Mouse (Mus musculus): ENCODE data around the gene Ehf. TPM values are rescaled to one million over a fixed set of nuclear protein-coding genes. Genes with fewer than 3 reads are reported as not detected.

Ehf gene
- total RNA-seq (2022), result not detected

DNA sequence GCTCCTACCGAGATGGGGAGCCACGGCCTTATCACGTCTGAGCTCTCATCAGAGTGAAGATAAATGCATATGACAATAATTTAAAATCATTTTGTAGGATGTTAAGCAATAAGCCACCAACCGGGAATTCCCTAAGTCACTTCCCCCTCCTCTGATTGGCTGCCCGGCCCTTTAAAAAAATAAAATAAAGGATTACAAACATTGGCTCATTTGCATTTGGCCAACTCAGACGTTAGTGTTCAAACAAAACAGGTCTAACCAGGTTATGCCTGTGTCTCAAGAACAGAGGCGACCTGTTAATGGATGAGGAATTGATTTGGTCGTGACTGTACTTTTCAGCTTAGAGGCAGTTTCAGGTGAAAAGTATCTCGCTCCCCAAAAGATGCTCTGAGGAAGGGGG lies at the start of gene Ehf:
Gene Ehf (minus strand): TSS at position 147 of the 400 bp plus-strand sequence.
- DNase-seq (ENCODE audit: low spot score in 2 of 2), result no peak

DNA sequence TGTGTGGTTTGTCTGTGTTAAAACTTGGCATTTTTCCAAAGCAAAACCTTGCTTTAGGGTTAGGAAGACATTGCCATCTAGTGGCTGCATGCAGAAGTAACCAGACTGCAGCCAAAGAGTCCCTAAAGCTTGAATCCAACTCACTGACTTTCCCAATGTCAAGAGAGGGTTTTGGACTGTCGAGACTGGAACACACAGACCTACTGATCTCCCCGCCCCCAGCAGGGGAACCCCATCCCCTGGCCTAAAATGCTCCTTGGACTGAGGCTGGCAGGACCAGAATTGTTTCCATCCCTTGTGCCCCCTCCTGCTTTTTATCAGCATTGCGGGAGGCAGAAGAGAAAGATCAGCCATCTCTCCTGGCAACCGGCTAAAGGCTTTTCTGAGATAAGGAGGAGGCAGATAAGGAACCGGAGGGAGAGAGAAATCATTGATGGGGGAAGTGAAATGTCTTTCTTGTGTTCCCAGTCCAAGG lies 44.4 kb upstream of the Ehf start:
- DNase-seq (ENCODE audit: low spot score in 2 of 2), result peak; percentile 15 to 18

DNA sequence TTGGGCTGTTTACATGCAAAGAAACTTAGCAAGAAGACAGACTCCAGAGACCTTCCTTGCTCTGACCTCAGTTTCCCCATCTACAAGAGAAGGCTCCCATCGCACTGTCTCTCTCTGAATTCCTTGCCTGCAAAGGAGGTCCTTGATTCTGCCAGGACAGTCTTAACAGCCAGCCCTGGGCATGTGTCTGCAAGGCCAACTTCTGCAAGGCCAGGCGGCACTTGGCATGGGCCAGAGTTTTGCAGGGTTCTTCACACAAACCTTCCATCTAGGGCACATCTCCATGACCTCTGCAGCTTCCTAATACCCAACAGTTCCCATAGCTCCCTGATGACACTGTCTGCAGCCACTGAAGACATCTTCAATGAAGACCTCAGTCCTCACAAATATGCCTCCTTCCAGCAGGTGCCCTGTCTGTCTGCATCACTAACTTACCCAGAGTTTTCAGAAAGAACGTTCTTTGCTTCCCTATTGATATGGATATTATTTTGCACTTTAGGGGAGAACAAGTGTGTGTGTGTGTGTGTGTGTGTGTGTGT lies 43.7 kb upstream of the Ehf start:
- DNase-seq (ENCODE audit: low spot score in 2 of 2), result no peak

DNA sequence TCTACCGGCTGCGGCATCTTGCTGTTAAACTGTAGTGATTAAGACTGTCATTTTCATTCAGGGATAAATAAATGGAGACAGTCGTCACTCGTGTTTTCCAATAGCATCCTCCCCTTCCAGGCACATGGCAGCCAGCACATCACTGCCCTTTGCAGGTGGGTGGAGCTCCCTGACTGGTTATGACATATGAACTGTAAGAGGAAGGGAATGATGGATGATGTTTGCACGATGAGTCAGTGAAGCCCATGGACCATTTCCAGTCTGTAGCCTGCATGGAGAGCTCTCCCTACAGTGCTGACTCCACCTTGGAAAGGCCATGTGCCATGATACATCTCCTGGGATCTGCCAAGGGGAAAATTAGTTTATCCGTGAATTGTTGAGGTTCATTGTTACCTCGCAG lies 40.5 kb upstream of the Ehf start:
- DNase-seq (ENCODE audit: low spot score in 2 of 2), result no peak

DNA sequence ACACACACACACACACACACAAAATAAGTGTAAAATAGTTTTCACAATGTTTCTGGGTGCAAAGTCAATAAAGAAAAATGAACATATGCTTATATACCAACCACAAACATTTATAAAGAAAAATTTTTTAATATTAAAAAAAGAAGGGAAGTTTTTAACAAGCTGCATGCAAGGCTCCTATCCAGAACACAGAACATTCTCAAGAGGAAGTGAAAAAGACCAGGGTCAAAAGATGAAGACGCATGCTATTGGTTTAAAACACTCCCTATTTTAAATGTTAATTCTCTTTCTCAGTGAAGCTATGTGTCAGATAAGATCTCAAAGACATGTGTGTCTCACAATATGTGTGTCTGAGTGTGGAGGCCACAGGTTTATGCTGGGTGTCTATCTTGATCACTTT lies 39.0 kb upstream of the Ehf start:
- no peak for DNase-seq (ENCODE audit: low spot score in 2 of 2)

DNA sequence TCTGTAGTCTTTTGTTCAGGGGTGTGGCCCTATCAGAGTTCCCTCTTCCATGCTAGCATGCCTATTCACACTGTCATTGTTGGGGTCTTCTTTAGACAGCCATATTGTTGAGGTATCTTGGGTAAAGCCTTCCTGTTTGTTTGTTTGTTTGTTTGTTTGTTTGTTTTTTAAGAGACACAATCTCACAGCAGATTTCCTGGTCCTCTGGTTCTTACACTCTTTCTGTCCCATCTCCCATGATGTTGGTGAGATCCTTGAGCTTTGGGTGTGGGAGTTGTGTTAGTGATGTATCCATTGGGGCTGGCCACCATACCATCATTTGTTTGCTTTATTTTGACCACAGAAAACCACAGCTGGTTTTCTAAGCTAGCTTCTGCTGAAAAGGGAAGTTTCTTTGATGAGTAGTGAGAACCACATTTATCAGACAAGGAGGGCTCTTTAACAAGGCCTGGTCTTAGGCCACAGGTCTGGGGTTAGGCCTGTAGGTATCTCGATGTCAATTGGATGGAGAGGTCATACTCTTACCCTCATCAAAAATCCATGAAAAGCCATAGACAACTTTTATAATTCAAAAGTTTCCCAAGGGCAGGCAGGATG lies 38.4 kb upstream of the Ehf start:
- no peak for DNase-seq (ENCODE audit: low spot score in 2 of 2)

DNA sequence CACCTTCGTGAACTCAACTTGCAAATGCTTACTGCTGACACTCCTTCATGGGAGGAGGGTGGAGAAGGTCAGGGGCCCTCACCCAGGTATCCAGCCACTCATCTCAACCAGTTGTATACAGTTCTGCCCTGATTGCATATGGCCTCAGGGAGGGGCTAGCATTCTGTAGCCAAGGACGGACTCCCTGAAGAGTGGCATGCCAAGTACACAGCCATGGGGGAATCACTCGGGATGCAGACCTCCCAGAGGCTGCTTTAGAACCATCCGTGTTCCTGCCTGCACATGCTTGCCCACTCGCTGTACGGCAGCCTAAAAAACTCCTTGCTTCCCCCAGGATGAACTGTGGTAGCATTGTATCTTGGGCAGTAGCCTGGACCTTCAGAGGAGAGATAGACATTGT lies 35.6 kb upstream of the Ehf start:
- no peak for DNase-seq (ENCODE audit: low spot score in 2 of 2)

DNA sequence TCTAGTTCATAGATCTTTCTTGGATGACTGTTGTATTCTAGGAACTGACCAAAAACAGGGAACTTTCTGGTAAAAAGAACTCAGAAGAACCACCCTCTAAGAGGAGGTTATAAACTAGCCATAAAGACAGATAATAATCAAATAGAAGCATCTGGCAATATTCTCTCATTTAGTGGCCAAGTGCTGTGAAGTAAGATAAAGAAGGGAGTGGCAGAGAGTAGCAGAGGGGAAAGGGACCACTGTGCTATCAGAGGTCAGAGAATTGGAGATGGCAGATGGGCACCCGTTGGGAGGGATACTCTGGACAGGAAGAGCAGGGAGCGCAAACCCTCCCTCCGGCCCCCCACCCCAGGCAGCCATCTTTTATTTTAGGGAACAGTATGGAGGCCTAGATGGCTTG lies 34.3 kb upstream of the Ehf start:
- DNase-seq (ENCODE audit: low spot score in 2 of 2), result no peak

DNA sequence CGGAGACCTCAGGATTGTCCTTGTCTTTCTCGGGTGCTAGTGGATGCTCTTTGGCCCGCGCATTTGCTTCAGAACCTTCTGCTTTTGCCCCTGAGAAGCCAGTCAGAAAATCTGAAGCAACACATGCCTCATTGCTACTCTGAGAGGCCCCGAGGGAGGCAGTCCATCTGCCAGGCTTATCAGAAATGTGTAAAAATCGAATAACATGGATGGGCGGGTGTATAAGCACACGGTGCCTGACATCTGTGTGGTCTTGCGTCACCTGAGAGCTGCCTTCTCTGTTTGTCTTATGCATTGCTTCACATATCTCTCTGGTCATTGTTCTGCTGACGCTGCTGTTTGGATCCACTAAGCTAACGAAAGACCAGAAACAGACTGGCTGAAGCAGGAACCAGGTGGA lies 33.5 kb upstream of the Ehf start:
- no peak for DNase-seq (ENCODE audit: low spot score in 2 of 2)

DNA sequence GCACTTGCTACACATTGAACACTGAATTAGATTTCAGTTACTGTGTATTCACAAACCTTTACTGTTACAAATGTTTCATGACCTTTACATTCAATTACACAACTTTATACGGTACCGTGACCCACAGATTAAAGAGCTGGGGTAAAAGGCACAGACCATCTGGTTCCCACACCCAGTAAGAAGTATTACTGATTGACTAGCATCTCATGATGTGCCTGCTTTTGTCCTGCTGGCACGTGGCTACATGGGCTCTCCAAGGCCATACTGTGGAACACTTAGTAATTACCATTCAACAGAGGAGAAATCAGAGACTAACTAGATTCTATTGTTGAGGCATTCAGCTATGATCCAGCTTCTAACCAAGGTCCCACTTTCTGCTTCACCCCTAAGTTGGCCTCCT lies 32.9 kb upstream of the Ehf start:
- DNase-seq (ENCODE audit: low spot score in 2 of 2), result no peak

DNA sequence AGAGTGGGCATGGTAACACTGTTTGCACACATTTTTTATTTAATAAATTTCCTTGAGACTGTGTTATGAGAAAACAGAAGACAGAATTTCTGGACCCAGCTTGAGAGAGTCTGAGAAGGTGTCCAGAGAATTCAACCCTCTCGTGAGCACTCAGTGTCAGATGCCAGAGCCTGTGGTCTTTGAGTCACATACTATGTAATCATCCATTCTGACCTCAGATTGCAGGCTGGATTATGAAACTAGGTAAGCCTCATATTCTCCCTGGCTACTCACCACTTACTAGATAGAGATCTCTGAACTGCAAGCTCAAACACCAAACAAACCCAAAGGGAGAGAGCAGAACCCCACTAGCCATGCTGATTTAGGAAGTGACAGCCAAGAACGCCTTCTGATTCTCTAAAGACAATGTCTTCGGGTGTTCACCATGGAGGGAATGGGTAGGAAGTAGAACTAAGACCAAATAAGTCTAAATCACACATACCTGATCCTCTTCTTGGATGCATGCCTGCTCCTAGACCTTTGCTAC lies 28.7 kb upstream of the Ehf start:
- DNase-seq (ENCODE audit: low spot score in 2 of 2), result no peak

DNA sequence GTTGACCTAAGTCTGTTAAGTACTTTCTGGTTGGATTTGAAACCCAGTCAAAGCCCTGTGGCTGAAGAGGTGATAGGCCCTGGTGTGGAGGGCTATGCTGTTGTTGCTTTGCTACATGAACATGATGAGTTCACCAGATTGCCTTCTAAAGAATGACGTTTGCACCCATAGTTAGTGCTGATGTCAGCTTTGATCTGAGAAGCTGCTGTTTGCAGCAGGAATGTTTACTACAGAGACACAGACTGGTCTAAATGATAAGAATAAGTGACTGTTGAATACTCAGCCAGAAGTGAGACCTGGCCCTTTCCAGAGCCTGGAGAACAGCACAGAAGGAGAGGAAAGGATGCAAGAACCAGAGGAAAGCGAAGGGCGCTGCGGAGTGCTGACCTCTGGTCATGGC lies 25.7 kb upstream of the Ehf start:
- DNase-seq (ENCODE audit: low spot score in 2 of 2), result no peak

DNA sequence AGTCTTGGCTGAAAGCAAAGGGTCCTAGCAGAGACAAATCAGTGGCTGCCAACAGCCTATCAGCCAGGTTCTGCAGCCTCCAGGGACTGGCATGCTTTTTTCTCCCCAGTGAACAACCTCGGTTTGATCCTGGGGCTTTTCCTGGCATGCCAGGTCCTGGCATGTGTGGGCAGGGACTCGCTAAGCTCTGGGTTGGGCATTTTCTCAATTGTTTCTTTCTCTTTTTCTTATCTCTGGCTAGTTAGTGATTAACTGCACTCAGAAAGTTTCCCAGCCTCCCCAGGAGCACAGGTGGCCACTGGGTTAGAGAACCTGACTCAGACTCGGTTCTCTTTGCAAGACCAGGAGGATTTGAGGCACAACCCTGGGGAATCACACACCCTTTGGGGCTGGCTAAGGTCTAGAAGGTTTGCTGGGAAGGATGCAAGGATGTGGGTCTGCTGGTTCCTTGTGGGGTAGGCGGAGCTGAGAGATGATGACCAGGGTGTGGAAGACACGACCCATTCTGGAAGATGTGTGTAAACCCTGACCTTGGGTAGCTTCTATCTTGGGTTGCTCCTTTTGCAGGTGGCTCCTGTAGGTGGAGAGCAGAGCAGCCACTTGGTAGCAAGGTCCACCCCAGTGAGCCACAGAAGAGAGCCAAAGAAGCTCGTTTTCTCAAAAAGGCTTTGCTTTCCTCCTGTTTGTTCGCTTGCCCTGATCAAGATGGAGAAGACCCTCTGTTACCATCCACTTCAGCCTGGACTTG lies 22.4 kb upstream of the Ehf start:
- DNase-seq (ENCODE audit: low spot score in 2 of 2), result no peak

DNA sequence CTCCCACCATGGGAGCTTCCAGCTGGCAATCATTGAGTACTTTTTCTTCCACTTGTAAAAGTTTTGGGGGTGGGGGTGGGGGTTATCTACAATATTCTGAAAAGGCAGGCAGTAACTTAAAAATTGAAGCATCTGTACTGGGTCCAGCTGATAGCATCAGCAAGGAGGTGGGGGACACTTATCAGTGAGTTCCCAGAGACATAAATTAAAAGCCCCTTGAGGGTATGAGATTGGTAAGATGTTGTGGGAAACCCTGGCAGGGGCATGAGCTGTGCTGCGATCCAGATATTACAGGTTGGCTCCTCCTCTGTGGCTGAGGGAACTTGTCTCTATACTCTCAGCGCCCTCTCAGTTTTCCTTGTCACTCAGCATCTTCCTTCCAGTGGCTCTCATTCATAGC lies 21.2 kb upstream of the Ehf start:
- no peak for DNase-seq (ENCODE audit: low spot score in 2 of 2)

DNA sequence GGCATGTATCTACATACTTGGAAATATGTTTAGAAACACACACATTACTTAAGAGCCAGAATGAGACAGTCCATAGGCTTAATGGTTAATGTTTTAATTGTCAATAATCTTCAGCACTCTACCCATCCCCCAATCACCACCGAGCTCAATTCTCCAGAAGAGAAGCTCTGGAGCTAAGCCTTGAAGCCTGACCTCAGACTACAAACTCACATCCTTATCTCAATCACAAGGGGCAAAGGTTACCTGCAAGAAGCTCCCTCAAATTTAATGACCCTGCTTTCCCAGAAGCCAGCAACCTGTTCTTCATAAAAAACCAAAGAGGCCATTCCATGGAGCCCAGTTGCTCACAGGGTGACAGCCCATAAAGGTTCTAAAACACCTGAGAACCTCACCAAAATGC lies 19.1 kb upstream of the Ehf start:
- DNase-seq (ENCODE audit: low spot score in 2 of 2), result no peak

DNA sequence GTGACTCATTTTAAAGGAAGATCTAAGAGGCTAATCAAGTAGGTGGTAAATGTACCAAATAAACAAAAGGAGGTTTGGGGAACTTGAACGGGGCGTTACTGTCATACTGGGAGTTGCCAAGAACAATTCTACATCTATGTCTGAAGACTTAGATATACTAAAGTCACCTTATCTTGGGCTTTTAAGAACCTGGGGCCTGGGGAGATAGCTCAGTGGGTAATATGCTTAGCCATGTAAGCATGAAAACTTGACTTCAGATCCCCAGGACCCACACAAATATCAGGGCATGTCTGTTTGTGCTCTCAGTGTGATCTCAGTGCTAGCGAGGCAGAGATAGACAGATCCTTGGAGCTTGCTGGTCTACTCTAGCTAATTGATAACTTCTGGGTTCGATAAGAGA lies 18.6 kb upstream of the Ehf start:
- no peak for DNase-seq (ENCODE audit: low spot score in 2 of 2)

DNA sequence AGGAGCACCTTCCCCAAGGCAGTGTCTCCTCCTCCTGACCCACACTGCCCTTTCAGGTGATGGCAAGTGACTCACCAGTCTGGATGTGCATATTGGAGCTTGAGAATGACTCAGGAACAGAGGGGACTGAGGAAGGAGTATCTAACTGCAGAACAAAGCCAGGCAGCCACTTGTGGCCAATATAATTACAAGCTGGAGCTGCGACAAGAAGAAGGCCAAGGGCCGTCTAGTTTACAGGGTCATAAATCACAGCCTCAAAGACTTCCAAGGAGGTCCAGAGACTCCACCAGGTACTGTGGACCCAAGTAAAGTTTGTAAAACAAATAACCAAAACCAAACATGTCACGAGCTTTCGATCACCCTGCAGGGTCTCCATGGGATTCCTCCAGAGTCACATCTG lies 10.9 kb upstream of the Ehf start:
- no peak for DNase-seq (ENCODE audit: low spot score in 2 of 2)

DNA sequence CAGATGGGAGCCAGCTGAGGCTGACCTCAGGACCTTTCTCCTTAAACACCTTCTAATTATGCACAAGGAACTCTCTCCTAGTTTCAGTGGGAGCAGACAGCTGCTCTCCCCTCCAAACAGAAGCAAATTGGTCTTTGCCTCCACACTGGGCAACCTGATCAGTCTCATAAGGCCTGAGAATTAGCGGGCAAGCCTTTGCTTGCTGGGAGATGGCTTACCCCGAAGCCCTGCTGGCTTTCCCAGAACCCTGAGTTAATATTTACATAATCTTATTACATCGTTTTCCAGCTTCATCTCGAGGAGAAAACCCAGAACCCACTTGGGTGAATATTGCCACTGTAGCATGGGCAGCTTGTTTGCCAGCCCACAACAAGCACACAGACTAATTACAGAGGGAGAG lies 9.6 kb upstream of the Ehf start:
- no peak for DNase-seq (ENCODE audit: low spot score in 2 of 2)

DNA sequence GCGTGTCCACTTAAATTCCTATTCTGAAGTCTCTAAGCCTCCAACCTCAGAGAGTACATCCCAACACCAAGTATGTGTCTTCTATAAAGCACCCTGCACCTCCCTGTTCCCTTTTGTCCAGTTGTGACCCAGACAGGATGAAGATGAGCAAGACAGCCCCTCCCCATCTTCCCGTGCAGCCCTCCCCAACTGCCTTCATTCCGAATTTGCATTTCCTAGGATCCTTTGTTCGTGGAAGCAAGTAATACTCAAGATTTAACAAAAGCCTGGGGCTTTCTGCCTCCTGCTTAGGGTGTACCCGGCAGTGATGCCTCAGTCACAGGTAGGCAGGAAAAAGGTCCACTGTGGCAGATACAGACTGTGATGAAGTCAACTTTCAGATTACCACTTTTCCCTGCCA lies 7.6 kb upstream of the Ehf start:
- no peak for DNase-seq (ENCODE audit: low spot score in 2 of 2)

DNA sequence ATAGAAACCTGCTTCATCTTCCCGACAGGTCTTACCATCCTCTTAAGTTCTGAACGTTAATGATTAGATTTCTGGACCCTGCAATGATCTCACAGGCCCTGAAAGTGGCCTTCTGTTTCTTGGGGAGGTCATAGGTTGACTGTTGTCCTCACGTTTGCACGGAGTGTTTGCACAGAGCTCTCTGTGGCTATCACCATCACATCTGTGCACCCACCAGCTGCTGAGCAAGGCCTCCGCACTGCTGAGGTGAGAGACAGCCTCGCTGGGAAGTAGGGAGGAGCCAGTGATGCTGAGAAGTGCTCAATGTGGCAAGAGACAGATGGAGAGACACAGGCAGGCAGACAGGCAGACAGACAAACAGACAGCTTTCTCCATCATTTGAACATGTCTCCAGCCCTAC lies 3.6 kb upstream of the Ehf start:
- DNase-seq (ENCODE audit: low spot score in 2 of 2), result no peak

DNA sequence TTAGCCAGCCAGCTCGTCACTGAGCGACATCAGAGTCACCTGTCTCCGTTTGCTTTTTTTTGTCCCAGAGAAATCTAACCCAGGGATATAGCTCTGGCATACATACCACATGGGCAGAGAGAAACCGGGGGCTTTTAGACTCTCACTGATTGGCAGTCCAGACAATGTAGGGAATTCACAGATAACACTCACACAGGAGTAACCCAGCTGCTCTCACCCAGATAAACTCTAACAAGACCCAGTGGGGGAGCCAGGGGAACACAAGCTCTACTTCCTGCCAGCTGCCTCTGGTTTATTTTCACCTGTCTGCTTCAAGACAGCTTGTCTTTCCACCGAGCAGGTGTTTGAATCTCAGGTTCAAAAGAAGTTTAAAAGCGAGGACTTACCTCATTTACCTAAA lies 409 bp downstream of the Ehf start:
- DNase-seq (ENCODE audit: low spot score in 2 of 2), result no peak

DNA sequence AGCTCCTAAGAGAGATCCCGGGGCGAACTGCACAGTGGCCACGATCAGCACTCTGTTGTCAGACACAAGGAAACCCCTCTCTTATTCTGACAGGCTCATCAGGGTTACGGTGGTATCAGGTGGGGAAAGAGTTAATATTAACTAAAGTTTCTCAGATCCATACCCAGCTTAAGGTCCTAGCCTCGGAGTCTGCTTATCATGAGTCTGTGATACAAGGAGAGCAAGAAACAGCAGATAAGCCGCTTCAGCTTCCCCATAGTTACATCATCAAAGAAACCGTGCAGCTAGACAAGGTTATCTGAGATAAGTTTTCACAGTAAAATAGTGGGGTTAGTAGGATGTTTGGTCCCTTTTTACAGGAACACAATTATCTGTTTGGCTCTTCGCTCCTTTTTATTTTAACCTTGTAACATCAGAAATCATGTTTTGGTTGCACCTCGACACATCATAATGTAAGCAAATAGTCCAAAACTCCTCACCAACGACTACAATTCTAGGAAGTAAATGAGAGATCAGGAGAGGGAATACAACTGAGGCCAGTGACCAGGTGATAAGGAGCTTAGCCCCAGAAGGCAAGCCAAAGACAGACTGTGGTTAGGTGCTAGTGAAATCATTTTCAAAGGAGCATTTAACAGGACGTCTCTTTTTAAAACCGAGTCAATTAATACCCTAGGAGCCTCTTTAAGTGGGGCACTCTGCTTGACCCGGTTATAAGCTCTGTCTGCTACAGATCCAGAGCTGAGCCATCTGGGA lies 4.2 kb downstream of the Ehf start:
- DNase-seq (ENCODE audit: low spot score in 2 of 2), result no peak
